Mouse (Mus musculus): Measurements from ENCODE around the gene Prom1. TPM values are rescaled to one million over a fixed set of nuclear protein-coding genes. Genes with fewer than 3 reads are reported as not detected.

The Prom1 gene
- polyA plus RNA-seq, 1 experiment from 2014 or later = 66.6 TPM

DNA sequence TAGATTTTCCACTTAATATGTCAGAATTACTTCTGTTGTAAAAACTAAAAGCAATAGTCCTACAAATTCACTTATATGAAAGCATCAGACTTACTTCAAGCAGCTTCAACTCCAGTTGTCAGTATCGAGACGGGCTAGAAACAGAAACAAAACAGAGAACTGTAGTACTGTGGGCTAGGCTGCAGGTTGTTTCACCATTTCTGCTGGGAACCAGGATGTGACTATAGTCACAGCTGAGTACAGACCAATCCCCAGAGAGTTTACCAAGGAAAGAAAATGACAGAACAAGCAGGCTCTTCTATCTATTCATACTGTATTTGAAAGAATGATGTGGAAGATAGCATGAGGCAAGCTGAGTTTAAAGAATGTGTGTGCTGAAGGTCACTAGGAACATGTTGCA lies 106.9 kb downstream of the Prom1 start:
- WGBS = 94% methylated on average over 2 of the region's 2 CpGs
- Histone ChIP-seq H3K36me3 (ENCODE audit: poor library complexity, severe bottlenecking) (peaks cover 29% of the 10 kb centered on the region), H3K4me2 (no peak overlapping the region), H3K4me1 (no peaks in the 10 kb centered on the region), H3K4me3 (no peak overlapping the region), H3K27me3 (no peaks in the 10 kb centered on the region), H3K9ac (no peak overlapping the region), H3K9me3 (replicated peaks) (no peaks in the 10 kb centered on the region), H3K27ac (no peak overlapping the region)
- no peak for ATAC-seq

DNA sequence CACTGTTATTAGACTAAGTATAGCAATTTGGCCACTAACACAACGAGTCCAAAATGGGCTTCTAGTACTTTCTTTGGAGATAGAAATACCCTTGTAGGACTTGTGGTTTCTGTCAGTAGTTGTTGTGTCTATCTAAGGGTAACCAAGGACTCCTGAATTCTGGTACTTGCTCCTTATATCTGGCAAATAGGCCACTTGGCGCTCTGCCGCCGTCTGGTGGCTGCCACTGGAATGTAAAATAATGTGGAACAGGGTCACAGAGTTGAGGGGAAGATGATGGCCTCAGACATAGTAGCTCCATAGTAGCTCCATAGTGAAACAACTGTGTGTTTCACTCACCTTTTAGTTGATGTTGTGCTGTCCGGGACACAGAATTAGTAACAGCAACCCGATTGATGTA lies 111.5 kb downstream of the Prom1 start:
- 50% methylated on average over 6 of the region's 6 CpGs for WGBS
- H3K27ac ChIP-seq = no peak overlapping the region
- H3K27me3 ChIP-seq = no peaks in the 10 kb centered on the region
- H3K4me2 ChIP-seq = no peak overlapping the region
- H3K9ac ChIP-seq = no peak overlapping the region
- H3K4me1 ChIP-seq = no peaks in the 10 kb centered on the region
- ATAC-seq = 0 out of 2 replicates have a peak, but pooled peaks have one; percentile 33
- H3K9me3 ChIP-seq (replicated peaks) = no peaks in the 10 kb centered on the region
- H3K36me3 ChIP-seq (ENCODE audit: poor library complexity, severe bottlenecking) = peaks cover 11% of the 10 kb centered on the region; the same call in 1 of the 2 replicates
- H3K4me3 ChIP-seq = no peak overlapping the region

DNA sequence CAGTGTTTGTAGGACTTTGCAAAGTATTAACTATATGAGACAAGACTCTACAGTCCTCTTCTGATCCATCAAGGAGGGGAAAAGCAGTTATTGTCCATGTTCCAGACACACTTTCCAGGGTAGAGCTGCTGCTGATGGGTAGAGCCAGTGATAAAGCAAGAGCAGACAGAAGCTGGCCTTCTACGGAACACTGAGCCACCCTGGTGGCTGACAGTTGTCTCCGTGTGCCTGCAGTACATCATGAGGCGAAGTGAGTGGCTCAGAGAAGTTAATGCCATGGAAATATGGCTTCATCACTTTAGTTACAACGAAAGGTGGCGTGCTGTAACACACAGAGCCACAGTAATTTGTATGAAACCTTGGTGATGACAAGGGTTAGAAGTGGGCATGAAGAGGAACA lies 112.8 kb downstream of the Prom1 start:
- WGBS = 86% methylated on average over 5 of the region's 5 CpGs

DNA sequence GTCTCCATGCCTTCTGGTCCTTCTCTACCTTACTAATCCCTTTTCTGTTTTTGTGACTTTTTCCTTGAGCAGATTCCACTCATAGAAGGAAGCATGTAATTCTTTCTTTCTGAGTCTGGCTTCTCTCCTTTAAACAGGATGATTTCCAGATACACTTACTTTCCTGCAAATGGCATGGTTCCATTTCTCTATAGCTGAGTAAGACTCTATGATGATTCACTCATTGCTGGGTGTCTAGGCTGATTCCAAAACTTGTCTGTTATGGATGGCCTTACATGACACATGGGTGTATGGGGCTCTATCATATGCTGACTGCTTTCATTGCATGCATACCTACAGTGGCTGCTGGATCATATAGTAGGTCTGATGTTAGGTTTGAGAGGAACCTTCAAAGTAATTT lies 115.6 kb downstream of the Prom1 start:
- Histone ChIP-seq H3K9me3 (replicated peaks) (no peaks in the 10 kb centered on the region), H3K4me1 (no peaks in the 10 kb centered on the region), H3K27me3 (no peaks in the 10 kb centered on the region), H3K4me3 (no peak overlapping the region), H3K4me2 (no peak overlapping the region), H3K27ac (no peak overlapping the region), H3K9ac (no peak overlapping the region), H3K36me3 (ENCODE audit: poor library complexity, severe bottlenecking) (no peaks in the 10 kb centered on the region)
- ATAC-seq = no peak

More for the DNA sequence above, 112.8 kb downstream of the Prom1 start:
- Histone ChIP-seq H3K4me2 (no peak overlapping the region), H3K27ac (no peak overlapping the region), H3K4me1 (no peaks in the 10 kb centered on the region), H3K27me3 (no peaks in the 10 kb centered on the region), H3K9ac (no peak overlapping the region), H3K9me3 (replicated peaks) (no peaks in the 10 kb centered on the region), H3K4me3 (no peak overlapping the region), H3K36me3 (ENCODE audit: poor library complexity, severe bottlenecking) (peaks cover 11% of the 10 kb centered on the region; the same call in 1 of the 2 replicates)
- no peak for ATAC-seq

DNA sequence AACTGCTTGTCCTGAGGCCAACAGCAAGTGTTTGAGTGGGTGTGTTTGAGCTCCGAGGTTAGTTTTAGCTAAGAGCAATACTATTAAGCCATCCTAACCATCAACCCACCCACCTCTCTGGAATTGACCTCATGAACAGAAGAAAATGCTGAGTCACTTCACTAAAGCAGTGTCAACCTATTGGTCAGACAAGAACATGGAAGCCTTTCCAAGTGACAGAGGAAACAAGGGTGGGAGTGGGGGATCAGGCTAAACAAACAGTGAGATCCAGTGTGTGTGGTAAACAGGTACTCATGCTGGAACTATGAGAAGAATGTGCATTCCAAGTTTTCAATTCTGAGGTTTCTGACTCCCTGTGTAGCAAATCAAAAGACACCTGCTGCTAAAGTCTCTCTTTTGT lies 118.9 kb downstream of the Prom1 start:
- no peaks in the 10 kb centered on the region for H3K4me1 ChIP-seq
- H3K27ac ChIP-seq = no peak overlapping the region
- H3K36me3 ChIP-seq (ENCODE audit: poor library complexity, severe bottlenecking) = no peaks in the 10 kb centered on the region
- no peak overlapping the region for H3K9ac ChIP-seq
- H3K27me3 ChIP-seq = 0 out of 2 replicates have a peak, but pooled peaks cover 4% of the 10 kb centered on the region
- no peaks in the 10 kb centered on the region for H3K9me3 ChIP-seq (replicated peaks)
- ATAC-seq = no peak
- H3K4me2 ChIP-seq = no peak overlapping the region
- no peak overlapping the region for H3K4me3 ChIP-seq
- WGBS = 21% methylated on average over 1 of the region's 1 CpGs

DNA sequence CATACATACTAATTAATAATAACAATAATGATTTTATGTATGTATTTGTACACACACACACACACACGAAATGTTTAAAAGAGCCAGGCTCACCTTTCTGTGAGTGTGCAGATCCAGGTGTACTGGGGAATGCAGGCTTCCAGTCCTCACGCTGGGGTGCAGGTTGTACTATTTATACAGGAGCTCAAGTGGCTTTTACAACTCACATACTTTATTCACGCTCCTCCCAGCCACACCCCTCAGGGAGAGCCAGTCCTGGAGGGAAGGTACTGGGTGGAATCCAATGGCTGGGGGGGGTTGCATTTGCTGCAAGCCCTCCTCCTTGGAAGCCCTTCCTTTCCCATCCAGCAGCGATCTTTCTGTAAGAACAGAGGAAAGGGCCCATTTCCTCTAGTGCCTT lies 120.2 kb downstream of the Prom1 start, which contains the start of gene Fgfbp1:
Gene Fgfbp1 (minus strand): TSS at position 160 of the 400 bp plus-strand sequence.
- 45% methylated on average over 4 of the region's 4 CpGs for WGBS
- no peak for ATAC-seq
- no peaks in the 10 kb centered on the region for H3K36me3 ChIP-seq (ENCODE audit: poor library complexity, severe bottlenecking)
- no peak within 1 kb of the TSS for H3K27ac ChIP-seq
- H3K9ac ChIP-seq = no peak within 1 kb of the TSS
- H3K9me3 ChIP-seq (replicated peaks) = no peaks in the 10 kb centered on the region
- no peak within 1 kb of the TSS for H3K4me3 ChIP-seq
- H3K27me3 ChIP-seq = 0 out of 2 replicates have a peak, but pooled peaks cover 4% of the 10 kb centered on the region
- H3K4me2 ChIP-seq = no peak within 1 kb of the TSS
- no peaks in the 10 kb centered on the region for H3K4me1 ChIP-seq

DNA sequence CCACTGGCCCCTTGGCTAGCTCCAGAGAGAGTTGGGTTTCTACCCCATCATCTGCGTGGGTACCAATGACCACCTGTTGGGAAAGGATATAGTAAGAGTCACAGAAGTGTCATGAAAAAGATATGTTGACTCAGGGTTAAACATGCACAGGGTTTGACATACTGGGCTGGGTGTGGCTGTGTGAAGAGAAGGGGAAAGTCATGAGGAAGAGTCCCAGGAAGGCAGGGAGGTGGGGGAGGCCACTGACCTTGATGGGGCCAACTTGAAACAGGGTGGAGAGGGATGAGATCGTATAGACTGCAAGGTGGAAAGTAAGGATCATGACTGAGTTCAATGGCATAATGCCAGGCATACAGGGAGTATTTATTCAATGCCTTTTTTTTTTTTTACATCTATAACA lies 121.4 kb downstream of the Prom1 start:
- no peak for ATAC-seq
- WGBS = 83% methylated on average over 2 of the region's 2 CpGs
- no peaks in the 10 kb centered on the region for H3K36me3 ChIP-seq (ENCODE audit: poor library complexity, severe bottlenecking)

DNA sequence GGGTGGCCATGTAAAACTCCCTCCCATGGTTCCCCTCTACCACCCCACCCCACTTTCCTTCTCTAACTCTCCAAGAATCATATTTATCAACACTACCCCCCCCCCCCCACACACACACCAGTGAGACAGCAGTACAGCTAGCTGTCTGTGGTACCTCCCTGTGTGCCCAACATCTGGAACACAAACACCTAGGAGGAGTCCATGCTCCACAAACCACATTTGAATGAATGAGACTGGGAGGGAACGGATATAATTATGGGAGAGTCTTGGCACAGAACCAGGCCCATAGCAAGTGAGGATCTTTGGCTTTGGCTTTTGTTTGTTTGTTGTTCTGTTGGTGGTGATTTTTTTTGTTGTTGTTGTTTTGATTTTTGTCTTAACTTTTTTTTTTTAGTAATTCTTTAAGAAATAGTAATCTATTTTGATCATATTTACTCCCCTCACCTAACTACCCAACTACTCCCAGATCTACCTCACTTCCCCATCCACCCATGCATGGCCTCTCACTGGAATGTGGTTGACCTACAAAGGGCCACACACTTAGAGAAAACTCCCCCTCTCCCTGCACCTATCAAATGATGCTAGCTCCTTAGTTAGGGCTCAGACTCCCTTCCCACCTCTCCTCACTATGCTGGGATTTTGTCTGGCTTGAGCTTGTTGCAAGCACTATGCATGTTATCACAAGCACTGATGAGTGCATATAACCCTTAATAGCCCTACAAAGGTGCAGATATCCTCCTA lies 124.8 kb downstream of the Prom1 start:
- 79% methylated on average over 1 of the region's 1 CpGs for WGBS
- no peak overlapping the region for H3K4me2 ChIP-seq
- no peaks in the 10 kb centered on the region for H3K36me3 ChIP-seq (ENCODE audit: poor library complexity, severe bottlenecking)
- H3K4me1 ChIP-seq = no peaks in the 10 kb centered on the region
- no peak overlapping the region for H3K4me3 ChIP-seq
- H3K27me3 ChIP-seq = 0 out of 2 replicates have a peak, but pooled peaks cover 4% of the 10 kb centered on the region
- no peaks in the 10 kb centered on the region for H3K9me3 ChIP-seq (replicated peaks)
- ATAC-seq = no peak
- no peak overlapping the region for H3K27ac ChIP-seq
- no peak overlapping the region for H3K9ac ChIP-seq

More for the DNA sequence above, 121.4 kb downstream of the Prom1 start:
- H3K9ac ChIP-seq = no peak overlapping the region
- H3K27me3 ChIP-seq = 0 out of 2 replicates have a peak, but pooled peaks cover 4% of the 10 kb centered on the region
- no peak overlapping the region for H3K4me3 ChIP-seq
- no peaks in the 10 kb centered on the region for H3K9me3 ChIP-seq (replicated peaks)
- H3K27ac ChIP-seq = no peak overlapping the region
- H3K4me2 ChIP-seq = no peak overlapping the region
- no peaks in the 10 kb centered on the region for H3K4me1 ChIP-seq

DNA sequence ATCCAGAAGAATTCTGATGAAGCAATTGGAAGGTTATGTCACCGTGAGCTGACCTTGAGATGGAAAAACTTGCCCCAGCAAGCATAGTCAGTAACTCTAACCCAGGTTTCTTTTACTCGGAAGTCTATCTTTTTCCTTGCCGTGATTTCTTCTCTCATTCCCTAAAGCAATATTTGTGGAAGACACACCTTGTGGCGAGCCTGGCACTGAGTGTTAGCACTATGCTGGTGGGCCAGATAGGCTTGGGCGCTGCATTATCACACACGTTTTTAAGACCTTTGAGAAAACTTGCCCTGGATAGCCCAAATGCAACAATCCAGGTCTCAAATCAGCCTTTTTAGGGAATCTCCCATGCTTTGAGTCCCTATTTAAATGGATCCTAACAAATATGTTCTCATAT lies 127.7 kb downstream of the Prom1 start:
- WGBS = 89% methylated on average over 6 of the region's 6 CpGs
- H3K9ac ChIP-seq = no peak overlapping the region
- ATAC-seq = no peak
- H3K36me3 ChIP-seq (ENCODE audit: poor library complexity, severe bottlenecking) = no peaks in the 10 kb centered on the region
- no peaks in the 10 kb centered on the region for H3K9me3 ChIP-seq (replicated peaks)
- H3K4me1 ChIP-seq = no peaks in the 10 kb centered on the region
- H3K4me2 ChIP-seq = no peak overlapping the region
- no peak overlapping the region for H3K4me3 ChIP-seq
- H3K27me3 ChIP-seq = no peaks in the 10 kb centered on the region
- H3K27ac ChIP-seq = no peak overlapping the region

DNA sequence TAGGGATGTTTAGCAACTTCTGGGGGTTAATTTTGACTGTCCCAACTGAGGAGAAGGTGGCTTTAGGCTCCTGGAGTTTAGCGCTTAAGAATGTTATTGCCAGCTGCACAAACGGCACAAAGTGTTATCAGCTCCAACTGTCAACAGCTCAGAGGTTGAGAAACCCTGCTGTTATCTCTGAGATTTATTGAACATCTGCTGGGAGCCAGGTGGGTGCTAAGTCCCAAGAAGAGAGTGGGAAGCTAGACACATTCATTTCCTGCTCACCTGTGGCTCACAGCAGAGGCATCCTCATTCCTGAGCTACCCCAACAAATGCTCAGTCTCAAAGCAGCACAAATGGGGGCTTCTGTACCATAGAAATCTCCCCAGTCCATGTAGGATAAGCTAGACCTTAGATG lies 130.7 kb downstream of the Prom1 start:
- Histone ChIP-seq H3K27ac (no peak overlapping the region), H3K27me3 (no peaks in the 10 kb centered on the region), H3K4me1 (no peaks in the 10 kb centered on the region), H3K36me3 (ENCODE audit: poor library complexity, severe bottlenecking) (no peaks in the 10 kb centered on the region), H3K4me3 (no peak overlapping the region), H3K9ac (no peak overlapping the region), H3K4me2 (no peak overlapping the region), H3K9me3 (replicated peaks) (no peaks in the 10 kb centered on the region)
- ATAC-seq = no peak
- 86% methylated on average over 2 of the region's 2 CpGs for WGBS

DNA sequence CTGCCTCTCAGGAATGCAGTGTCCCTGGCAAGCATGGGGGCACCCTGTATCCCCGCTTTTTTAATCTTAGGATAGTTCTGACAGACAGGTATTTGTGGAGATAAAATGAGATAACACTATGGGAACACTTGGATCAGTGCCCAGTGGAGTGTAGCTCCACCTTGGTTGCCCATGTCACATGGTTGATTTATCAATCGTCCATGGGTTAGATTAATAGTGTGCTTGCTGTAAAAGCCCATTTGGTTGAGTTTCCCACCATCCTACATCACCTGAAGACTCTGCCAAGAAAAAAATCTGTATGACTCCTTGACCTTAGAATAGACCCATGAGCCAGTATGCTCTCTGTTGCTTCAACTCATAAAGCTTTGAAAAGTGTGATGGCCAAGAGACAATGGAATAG lies 131.3 kb downstream of the Prom1 start:
- ATAC-seq = no peak
- Histone ChIP-seq H3K4me1 (no peaks in the 10 kb centered on the region), H3K27me3 (no peaks in the 10 kb centered on the region), H3K4me2 (no peak overlapping the region), H3K4me3 (no peak overlapping the region), H3K9ac (no peak overlapping the region), H3K36me3 (ENCODE audit: poor library complexity, severe bottlenecking) (no peaks in the 10 kb centered on the region), H3K9me3 (replicated peaks) (no peaks in the 10 kb centered on the region), H3K27ac (no peak overlapping the region)
- 90% methylated on average over 2 of the region's 2 CpGs for WGBS

DNA sequence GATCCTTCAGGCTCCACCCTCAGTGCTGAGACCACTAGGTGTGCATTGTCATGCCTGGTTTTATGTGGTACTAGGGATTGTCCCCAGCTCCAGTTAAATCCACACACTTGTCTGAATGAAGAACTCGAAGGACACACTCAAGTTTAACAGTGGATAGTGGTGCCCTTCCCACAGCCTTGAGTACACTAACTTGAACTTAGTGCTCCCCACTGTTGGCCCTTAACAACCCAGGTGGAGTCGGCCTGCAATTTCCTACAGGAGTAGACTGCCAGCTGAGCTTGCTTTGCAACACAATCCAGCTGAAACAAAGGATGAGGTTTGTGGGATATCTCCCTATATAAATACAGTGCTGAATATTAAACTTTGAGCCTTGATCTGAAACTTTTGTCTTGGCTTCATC lies 133.2 kb downstream of the Prom1 start:
- ATAC-seq = no peak
- H3K9ac ChIP-seq = no peak overlapping the region
- 59% methylated on average over 2 of the region's 2 CpGs for WGBS
- H3K27ac ChIP-seq = no peak overlapping the region
- no peaks in the 10 kb centered on the region for H3K4me1 ChIP-seq
- no peak overlapping the region for H3K4me3 ChIP-seq
- no peak overlapping the region for H3K4me2 ChIP-seq
- H3K9me3 ChIP-seq (replicated peaks) = no peaks in the 10 kb centered on the region
- H3K27me3 ChIP-seq = no peaks in the 10 kb centered on the region
- H3K36me3 ChIP-seq (ENCODE audit: poor library complexity, severe bottlenecking) = no peaks in the 10 kb centered on the region

DNA sequence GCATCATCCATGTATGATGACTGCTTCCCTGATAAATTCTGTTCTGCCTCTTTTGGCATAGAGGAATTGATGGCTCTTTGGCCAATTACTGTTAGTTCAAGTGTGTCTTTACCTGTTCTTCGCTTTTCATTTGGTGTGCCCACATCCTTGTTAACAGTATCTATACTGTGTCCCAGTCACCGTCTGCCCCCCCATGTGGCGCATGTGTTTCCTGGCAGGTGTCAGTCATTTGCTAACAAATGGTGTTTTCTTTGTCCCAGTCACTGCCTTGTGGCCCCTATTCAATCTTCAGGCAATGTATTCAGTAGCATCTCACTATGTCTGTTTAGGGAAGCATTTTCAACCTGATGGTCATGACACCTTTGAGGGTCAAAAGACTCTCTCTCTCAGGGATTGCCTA lies 140.8 kb downstream of the Prom1 start:
- no peaks in the 10 kb centered on the region for H3K36me3 ChIP-seq (ENCODE audit: poor library complexity, severe bottlenecking)
- H3K4me3 ChIP-seq = no peak overlapping the region
- H3K4me1 ChIP-seq = no peaks in the 10 kb centered on the region
- no peak for ATAC-seq
- no peaks in the 10 kb centered on the region for H3K27me3 ChIP-seq
- no peak overlapping the region for H3K4me2 ChIP-seq
- H3K27ac ChIP-seq = no peak overlapping the region
- H3K9me3 ChIP-seq (replicated peaks) = no peaks in the 10 kb centered on the region
- H3K9ac ChIP-seq = no peak overlapping the region
- 91% methylated on average over 3 of the region's 3 CpGs for WGBS

Data from forebrain, embryonic 13.5 days (tissue).